Mouse (Mus musculus) stomach, postnatal 0 days (tissue): ENCODE data around the gene Rbks.

ENCODE experiments used
- CTCF ChIP-seq: IDR thresholded peaks from 2 replicates; pipeline ENCODE4 v1.5.1; 2016; ENCODE audit warnings: antibody characterized with exemption, low read depth, mild to moderate bottlenecking, moderate library complexity
- EP300 ChIP-seq: optimal IDR thresholded peaks from 2 replicates; pipeline ENCODE3; 2016; ENCODE audit warnings: antibody characterized with exemption

DNA sequence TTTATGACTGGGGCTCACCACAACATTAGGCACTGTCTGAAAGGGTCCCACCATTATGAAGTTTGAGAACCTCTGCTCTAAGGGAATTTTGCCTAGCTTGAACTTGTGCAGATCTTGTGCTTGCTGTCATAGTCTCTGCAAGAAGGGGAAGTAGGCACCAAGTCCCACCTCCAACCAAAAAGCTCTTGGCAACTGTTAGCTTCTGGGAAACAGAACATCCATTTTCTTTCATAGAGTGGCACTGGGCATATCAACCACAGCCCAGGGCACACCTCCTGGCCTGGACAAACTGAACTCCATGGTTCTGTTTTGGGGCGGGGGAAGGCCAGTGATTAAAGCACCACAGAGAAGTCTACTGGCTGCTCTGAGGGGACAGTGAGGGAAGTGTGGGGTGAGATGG, 86.2 kb downstream of the Rbks start:
- TF ChIP-seq CTCF (no peak), EP300 (no peak)
